Mouse (Mus musculus) midbrain, embryonic 14.5 days (tissue): ENCODE results near the gene Gng8. TPM values are rescaled to one million over a fixed set of nuclear protein-coding genes. Genes with fewer than 3 reads are reported as not detected.
A peak's percentile ranks its signal among the peaks of the same experiment; 100 is the strongest.

Source experiments
- ATAC-seq: fragments of 200-750 bp; cut with Nextera tagmentation; 2 replicates; pipeline ENCODE4 v1.8.0; 2017; ENCODE audit warnings: moderate number of reproducible peaks, moderate library complexity; ENCODE audit not compliant: low FRiP score, low TSS enrichment
- DNase-seq: peaks from one replicate; pipeline ENCODE4 v3.0.0-alpha.2; 2015
- H3K27ac ChIP-seq: fragments of 300-500 bp; sonication (generic); replicated peaks from 2 replicates; pipeline ENCODE4 v1.5.1; 2014; ENCODE audit warnings: mild to moderate bottlenecking, low read depth, low read length, moderate library complexity
- H3K27me3 ChIP-seq: fragments of 300-500 bp; sonication (generic); 2 replicates; pipeline ENCODE4 v1.6.1; 2014; ENCODE audit warnings: low read length, control low read depth, mixed read lengths; ENCODE audit not compliant: control insufficient read depth, insufficient read depth
- H3K36me3 ChIP-seq: fragments of 300-500 bp; sonication (generic); 2 replicates; pipeline ENCODE4 v1.6.1; 2014; ENCODE audit warnings: low read length, control low read depth; ENCODE audit not compliant: control insufficient read depth, insufficient read depth
- H3K4me1 ChIP-seq: fragments of 300-500 bp; sonication (generic); 2 replicates; pipeline ENCODE4 v1.6.1; 2014; ENCODE audit warnings: mild to moderate bottlenecking, antibody characterized with exemption, low read length, control low read depth; ENCODE audit not compliant: control insufficient read depth, insufficient read depth
- H3K4me2 ChIP-seq: fragments of 300-500 bp; sonication (generic); 2 replicates; pipeline ENCODE4 v1.6.1; 2014; ENCODE audit warnings: mild to moderate bottlenecking, low read length, moderate library complexity
- H3K4me3 ChIP-seq: fragments of 300-500 bp; sonication (generic); replicated peaks from 2 replicates; pipeline ENCODE4 v1.5.1; 2014; ENCODE audit warnings: low read depth, low read length
- H3K9ac ChIP-seq: fragments of 300-500 bp; sonication (generic); replicated peaks from 2 replicates; pipeline ENCODE4 v1.6.1; 2014; ENCODE audit warnings: mild to moderate bottlenecking, low read length, moderate library complexity
- H3K9me3 ChIP-seq: fragments of 300-500 bp; sonication (generic); 2 replicates; pipeline ENCODE4 v1.6.1; 2016; ENCODE audit warnings: low read length, control low read depth, mixed read lengths; ENCODE audit not compliant: control insufficient read depth
- WGBS: fragments of 180-500 bp; shearing (Covaris S2); extraction: QIAGEN DNeasy Blood & Tissue Kit; methylation state at CpG from one replicate; pipeline ENCODE4 v1.1.7; 2014; 5-methylcytosine and 5-hydroxymethylcytosine counted together
- polyA plus RNA-seq: library from polyadenylated mRNA; unstranded; fragments of >200 nt; fragmentation: Nextera tagmentation; extraction: Ambion mirVana; gene quantifications from 2 replicates; pipeline ENCODE4 v1.2.1, GENCODE M21; 2014

Gene Gng8
- polyA plus RNA-seq, 1 experiment from 2014 or later: 17.2 TPM

DNA sequence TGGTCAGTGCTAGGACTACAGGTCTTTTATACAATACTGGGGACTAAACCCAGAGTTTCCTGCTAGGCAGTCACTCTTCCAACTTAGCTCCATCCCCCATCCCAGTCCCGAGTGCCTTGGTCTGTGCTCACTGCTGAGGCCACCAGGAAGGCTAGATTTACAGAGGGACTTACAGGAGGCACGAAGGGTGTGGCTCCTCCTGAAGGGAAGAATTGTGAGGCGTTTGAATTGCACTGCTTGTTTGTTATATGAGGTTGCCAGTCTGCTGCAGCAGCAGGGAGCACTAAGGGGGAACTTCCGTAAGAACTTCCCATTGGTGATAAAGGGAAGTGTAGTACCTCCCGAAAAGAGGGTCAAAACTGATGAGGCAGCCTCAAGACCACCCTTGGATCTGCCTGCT, 11.0 kb upstream of the Gng8 start:
- ATAC-seq (no peak), DNase-seq (no peak)
- H3K4me1 ChIP-seq: peaks cover 21% of the 10 kb centered on the region
- no peak overlapping the region for H3K4me2 ChIP-seq
- H3K9ac ChIP-seq: no peak overlapping the region
- H3K27ac ChIP-seq: peak overlapping the region; percentile 13; the same call in 1 of the 2 replicates
- H3K36me3 ChIP-seq: peaks cover 21% of the 10 kb centered on the region
- WGBS: 22% methylated on average over 5 of the region's 5 CpGs
- 0 out of 2 replicates have a peak, but pooled peaks cover 5% of the 10 kb centered on the region for H3K9me3 ChIP-seq
- peaks cover 25% of the 10 kb centered on the region for H3K27me3 ChIP-seq
- no peak overlapping the region for H3K4me3 ChIP-seq

DNA sequence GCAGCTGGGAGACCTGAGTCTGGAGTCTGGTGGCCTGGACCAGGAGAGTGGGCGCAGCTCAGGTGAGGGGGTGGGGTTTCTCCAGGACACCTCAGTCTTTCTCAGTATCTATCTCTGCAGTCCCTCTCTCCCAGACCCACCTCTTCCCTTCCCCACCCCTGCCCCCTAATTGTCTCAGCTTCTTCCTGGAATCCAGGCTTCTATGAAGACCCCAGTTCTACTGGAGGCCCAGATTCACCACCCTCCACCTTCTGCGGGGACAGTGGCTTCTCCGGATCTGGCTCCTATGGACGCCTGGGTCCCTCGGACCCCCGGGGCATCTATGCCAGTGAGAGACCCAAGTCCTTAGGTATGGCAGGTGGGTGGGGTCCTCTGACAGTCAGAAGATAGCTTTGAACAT, 8.4 kb upstream of the Gng8 start:
- WGBS: 91% methylated on average over 6 of the region's 6 CpGs
- H3K4me1 ChIP-seq: 0 out of 2 replicates have a peak, but pooled peaks cover 6% of the 10 kb centered on the region
- no peak overlapping the region for H3K4me3 ChIP-seq
- peaks cover 40% of the 10 kb centered on the region for H3K36me3 ChIP-seq
- ATAC-seq (no peak), DNase-seq (no peak)
- no peak overlapping the region for H3K9ac ChIP-seq
- no peak overlapping the region for H3K27ac ChIP-seq
- H3K4me2 ChIP-seq: no peak overlapping the region
- 0 out of 2 replicates have a peak, but pooled peaks cover 6% of the 10 kb centered on the region for H3K9me3 ChIP-seq
- peaks cover 41% of the 10 kb centered on the region for H3K27me3 ChIP-seq

DNA sequence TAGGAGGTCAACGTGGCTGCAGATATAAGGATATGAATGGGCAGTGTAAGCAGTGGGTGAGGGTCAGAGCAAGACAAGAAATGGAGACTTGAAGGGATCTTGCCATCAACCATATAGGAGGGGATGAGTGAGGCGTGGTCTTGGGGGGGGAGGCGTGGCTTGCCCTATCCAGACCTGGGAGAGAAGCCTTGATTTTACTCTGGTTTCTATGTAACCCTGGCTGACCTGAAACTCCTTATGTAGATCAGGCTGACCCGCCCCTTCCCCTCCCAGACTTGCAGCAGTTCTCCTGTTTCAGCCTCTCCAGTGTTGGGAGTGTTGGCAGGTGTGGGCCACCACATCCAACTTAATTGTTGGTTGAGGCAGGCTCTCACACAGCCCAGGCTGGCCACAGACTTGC, 7.3 kb upstream of the Gng8 start:
- DNase-seq: no peak
- no peak overlapping the region for H3K4me2 ChIP-seq
- H3K36me3 ChIP-seq: peaks cover 40% of the 10 kb centered on the region
- no peak overlapping the region for H3K27ac ChIP-seq
- H3K27me3 ChIP-seq: peaks cover 41% of the 10 kb centered on the region
- H3K9me3 ChIP-seq: 0 out of 2 replicates have a peak, but pooled peaks cover 6% of the 10 kb centered on the region
- H3K9ac ChIP-seq: no peak overlapping the region
- WGBS: 60% methylated on average over 4 of the region's 4 CpGs
- ATAC-seq: no peak
- H3K4me3 ChIP-seq: no peak overlapping the region
- 0 out of 2 replicates have a peak, but pooled peaks cover 6% of the 10 kb centered on the region for H3K4me1 ChIP-seq

DNA sequence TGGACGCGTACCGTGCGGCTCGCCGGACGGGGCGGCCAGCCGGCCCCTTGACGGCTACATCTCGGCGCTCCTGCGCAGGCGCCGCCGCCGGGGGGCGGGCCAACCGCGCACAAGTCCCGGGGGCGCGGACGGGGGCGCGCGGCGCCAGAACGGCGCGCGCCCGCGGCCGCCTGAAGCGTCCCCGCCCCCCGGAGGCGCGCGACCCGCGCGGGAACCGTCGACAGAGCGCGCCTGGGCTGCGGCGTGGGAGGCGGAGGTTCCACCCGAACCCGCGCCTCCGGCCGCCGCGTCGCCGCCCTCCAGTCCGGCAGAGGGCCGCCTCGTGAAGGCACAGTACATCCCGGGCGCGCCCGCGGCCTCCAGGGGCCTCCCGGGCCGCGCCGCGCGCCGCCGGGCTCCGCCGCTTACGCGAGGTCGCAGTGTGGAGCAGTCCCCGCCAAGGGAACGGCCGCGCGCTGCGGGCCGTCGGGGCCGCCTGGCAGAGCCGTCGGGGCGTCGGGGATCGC, 6.3 kb upstream of the Gng8 start:
- peaks cover 41% of the 10 kb centered on the region for H3K27me3 ChIP-seq
- no peak overlapping the region for H3K27ac ChIP-seq
- H3K4me1 ChIP-seq: 0 out of 2 replicates have a peak, but pooled peaks cover 1% of the 10 kb centered on the region
- peaks cover 40% of the 10 kb centered on the region for H3K36me3 ChIP-seq
- no peak overlapping the region for H3K9ac ChIP-seq
- 0 out of 2 replicates have a peak, but pooled peaks cover 6% of the 10 kb centered on the region for H3K9me3 ChIP-seq
- peak overlapping the region; percentile 30 for H3K4me2 ChIP-seq
- 9% methylated on average over 90 of the region's 95 CpGs for WGBS
- peak overlapping the region; percentile 19 for H3K4me3 ChIP-seq
- ATAC-seq (peak; percentile 40; the same call in 1 of the 2 replicates), DNase-seq (peak; percentile 61)

DNA sequence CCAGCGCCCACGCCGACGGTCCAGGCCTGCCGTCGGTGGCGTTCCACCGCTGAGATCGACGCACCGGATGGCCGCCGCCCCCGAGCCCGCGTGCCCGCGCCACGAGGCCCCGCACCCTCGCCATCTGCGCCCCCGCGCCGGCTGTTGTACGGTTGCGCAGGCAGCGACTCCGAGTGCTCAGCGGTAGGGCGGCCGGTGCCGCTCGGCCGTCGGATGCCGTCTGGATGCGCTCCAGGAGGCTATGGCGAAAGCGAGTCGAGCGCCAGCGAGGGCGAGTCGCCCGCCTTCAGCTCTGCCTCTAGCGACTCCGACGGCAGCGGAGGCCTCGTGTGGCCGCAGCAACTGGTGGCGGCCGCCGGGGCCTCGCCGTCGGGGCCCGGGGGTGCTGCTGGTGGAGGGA, 5.7 kb upstream of the Gng8 start:
- DNase-seq (no peak), ATAC-seq (0 out of 2 replicates have a peak, but pooled peaks have one; percentile 9)
- Histone ChIP-seq H3K4me3 (peak overlapping the region; percentile 19; the same call in 1 of the 2 replicates), H3K27ac (no peak overlapping the region), H3K36me3 (peaks cover 40% of the 10 kb centered on the region), H3K4me2 (no peak overlapping the region), H3K9me3 (0 out of 2 replicates have a peak, but pooled peaks cover 6% of the 10 kb centered on the region), H3K4me1 (no peaks in the 10 kb centered on the region), H3K27me3 (peaks cover 41% of the 10 kb centered on the region), H3K9ac (no peak overlapping the region)
- WGBS: 41% methylated on average over 59 of the region's 59 CpGs

DNA sequence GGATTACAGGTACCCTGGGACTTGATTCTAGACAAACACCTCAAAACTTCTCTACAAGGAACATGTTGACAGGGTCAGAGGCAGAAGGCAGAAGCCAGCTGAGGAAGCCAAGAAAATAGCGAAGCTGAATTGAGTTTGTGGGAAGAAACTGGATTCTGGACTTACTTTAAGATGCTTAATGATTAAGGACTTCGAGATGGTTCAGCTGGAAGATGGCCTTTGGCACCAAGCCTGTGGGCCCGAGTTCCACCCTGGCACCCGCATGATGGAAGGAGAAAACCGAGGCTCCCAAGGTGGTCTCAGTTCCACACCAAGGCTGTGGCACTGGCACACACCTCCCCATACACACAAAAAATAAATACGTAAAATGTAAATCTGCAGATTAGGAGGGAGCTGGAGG, 1.1 kb upstream of the Gng8 start:
- Histone ChIP-seq H3K9ac (no peak overlapping the region), H3K4me3 (no peak overlapping the region), H3K4me1 (peaks cover 11% of the 10 kb centered on the region; the same call in 1 of the 2 replicates), H3K27ac (no peak overlapping the region), H3K36me3 (peaks cover 20% of the 10 kb centered on the region), H3K27me3 (peaks cover 25% of the 10 kb centered on the region), H3K9me3 (0 out of 2 replicates have a peak, but pooled peaks cover 2% of the 10 kb centered on the region), H3K4me2 (peak overlapping the region; percentile 55; the same call in 1 of the 2 replicates)
- 41% methylated on average over 6 of the region's 6 CpGs for WGBS
- DNase-seq (no peak), ATAC-seq (no peak)

DNA sequence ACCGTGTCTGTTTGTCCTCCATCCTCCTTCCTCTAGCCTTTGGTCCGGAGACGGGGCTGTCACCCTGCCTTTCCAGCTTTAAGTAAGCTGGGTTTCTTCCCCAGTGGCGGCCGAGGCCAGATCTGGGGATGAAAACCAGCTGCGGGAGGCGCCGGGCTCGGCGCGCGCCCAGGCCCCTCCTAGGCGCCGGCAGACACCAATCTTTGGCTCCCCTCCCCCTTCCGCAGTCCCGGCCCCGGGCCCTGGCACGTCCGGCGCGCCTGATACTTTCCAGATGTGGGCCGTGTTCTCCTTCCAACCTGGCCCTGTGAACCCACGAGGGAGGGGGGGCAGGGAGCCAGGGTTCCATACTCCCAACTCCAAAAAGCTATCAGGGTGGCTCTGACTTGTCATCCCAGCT, 642 bp upstream of the Gng8 start:
- Histone ChIP-seq H3K4me3 (no peak overlapping the region), H3K4me1 (peaks cover 11% of the 10 kb centered on the region; the same call in 1 of the 2 replicates), H3K27me3 (peaks cover 21% of the 10 kb centered on the region), H3K4me2 (peak overlapping the region; percentile 55), H3K27ac (no peak overlapping the region), H3K9me3 (no peaks in the 10 kb centered on the region), H3K9ac (no peak overlapping the region), H3K36me3 (peaks cover 16% of the 10 kb centered on the region)
- DNase-seq (peak; percentile 41), ATAC-seq (no peak)
- 2% methylated on average over 23 of the region's 23 CpGs for WGBS

DNA sequence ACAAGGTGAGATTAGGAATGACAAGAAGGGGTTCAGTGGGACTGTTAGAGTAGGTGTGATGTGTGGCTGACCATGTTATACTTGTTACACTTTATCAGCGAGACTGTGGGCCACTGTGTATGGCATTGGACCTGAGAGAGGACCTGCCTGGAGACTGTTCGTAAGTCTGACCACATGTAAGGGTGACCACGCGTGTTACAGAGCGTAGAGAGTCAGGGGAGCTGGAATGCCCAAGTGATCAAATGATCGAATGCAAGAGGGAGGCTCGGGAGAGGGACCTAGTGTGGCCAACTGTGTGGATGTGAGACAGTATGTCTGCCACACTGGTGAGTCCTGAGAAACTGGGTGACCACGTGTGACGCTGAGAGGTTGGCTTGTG, 755 bp downstream of the Gng8 start:
- WGBS: 48% methylated on average over 9 of the region's 9 CpGs
- Histone ChIP-seq H3K27me3 (peaks cover 12% of the 10 kb centered on the region), H3K4me2 (peak overlapping the region; percentile 55), H3K9me3 (no peaks in the 10 kb centered on the region), H3K36me3 (peaks cover 4% of the 10 kb centered on the region), H3K4me3 (no peak overlapping the region), H3K27ac (no peak overlapping the region), H3K9ac (no peak overlapping the region), H3K4me1 (peaks cover 11% of the 10 kb centered on the region; the same call in 1 of the 2 replicates)
- ATAC-seq: no peak
- DNase-seq: no peak

DNA sequence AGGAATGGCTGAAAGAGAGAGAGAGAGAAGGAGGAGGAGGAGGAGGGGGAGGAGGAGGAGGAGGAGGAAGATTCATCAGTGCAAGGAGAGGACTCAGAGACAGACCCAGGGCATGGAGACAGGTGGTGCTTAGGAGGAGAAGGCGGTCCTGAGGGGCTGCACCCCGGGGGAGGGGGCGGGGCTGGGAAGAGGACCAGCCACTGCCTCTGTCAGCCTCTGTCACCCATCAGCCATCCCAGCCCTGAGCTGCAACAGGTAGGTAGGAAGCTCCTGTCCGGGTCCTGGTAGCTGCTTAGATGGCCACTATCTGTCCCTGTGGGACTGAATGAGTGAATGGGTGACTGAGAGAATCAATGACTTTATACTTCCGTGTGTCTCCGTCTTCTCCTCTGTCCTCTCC, 2.0 kb downstream of the Gng8 start:
- ATAC-seq (no peak), DNase-seq (no peak)
- peak overlapping the region; percentile 46; the same call in 1 of the 2 replicates for H3K4me2 ChIP-seq
- H3K4me3 ChIP-seq: peak overlapping the region; percentile 9; the same call in 1 of the 2 replicates
- H3K36me3 ChIP-seq: no peaks in the 10 kb centered on the region
- peak overlapping the region; percentile 63; the same call in 1 of the 2 replicates for H3K27ac ChIP-seq
- WGBS: 5% methylated on average over 6 of the region's 6 CpGs
- H3K27me3 ChIP-seq: 0 out of 2 replicates have a peak, but pooled peaks cover 8% of the 10 kb centered on the region
- peaks cover 11% of the 10 kb centered on the region; the same call in 1 of the 2 replicates for H3K4me1 ChIP-seq
- H3K9ac ChIP-seq: no peak overlapping the region
- no peaks in the 10 kb centered on the region for H3K9me3 ChIP-seq
